Mouse (Mus musculus): ENCODE data around the gene Dglucy.

GRCm38 (mm10) chr12:100875553-100875952, 96.7 kb downstream of the Dglucy start:
- no peak for TF ChIP-seq CTCF (IDR thresholded peaks at IDR 0.05; ENCODE audit: borderline replicate concordance, insufficient read depth, low read length)
- TF ChIP-seq POLR2A (IDR thresholded peaks at IDR 0.05; ENCODE audit: low read depth, low read length) = no peak
